Mouse (Mus musculus) neural tube, embryonic 14.5 days (tissue): ENCODE data around the gene Olfr1204. TPM values are rescaled to one million over a fixed set of nuclear protein-coding genes. Genes with fewer than 3 reads are reported as not detected.

Experiments used
- ATAC-seq: fragments of 200-750 bp; cut with Nextera tagmentation; 2 replicates; pipeline ENCODE4 v1.8.0; 2017; ENCODE audit warnings: low read depth, mild to moderate bottlenecking, moderate TSS enrichment, moderate library complexity
- H3K27ac ChIP-seq: fragments of 300-500 bp; sonication (generic); 2 replicates; pipeline ENCODE4 v1.5.1; 2014; ENCODE audit warnings: low read depth, mild to moderate bottlenecking, control low read depth, low read length, moderate library complexity, mixed read lengths
- H3K27me3 ChIP-seq: fragments of 300-500 bp; sonication (generic); 2 replicates; pipeline ENCODE4 v1.6.1; 2014; ENCODE audit warnings: low read length; ENCODE audit not compliant: control insufficient read depth, insufficient read depth
- H3K36me3 ChIP-seq: fragments of 300-500 bp; sonication (generic); 2 replicates; pipeline ENCODE4 v1.6.1; 2014; ENCODE audit warnings: low read length, mixed read lengths; ENCODE audit not compliant: control insufficient read depth, insufficient read depth
- H3K4me1 ChIP-seq: fragments of 300-500 bp; sonication (generic); 2 replicates; pipeline ENCODE4 v1.6.1; 2014; ENCODE audit warnings: low read length; ENCODE audit not compliant: control insufficient read depth, insufficient read depth
- H3K4me2 ChIP-seq: fragments of 300-500 bp; sonication (generic); 2 replicates; pipeline ENCODE4 v1.6.1; 2014; ENCODE audit warnings: mild to moderate bottlenecking, low read depth, low read length, control low read depth
- H3K4me3 ChIP-seq: fragments of 300-500 bp; sonication (generic); 2 replicates; pipeline ENCODE4 v1.5.1; 2014; ENCODE audit warnings: low read depth, low read length, control low read depth, mixed read lengths
- H3K9ac ChIP-seq: fragments of 300-500 bp; sonication (generic); replicated peaks from 2 replicates; pipeline ENCODE4 v1.6.1; 2014; ENCODE audit warnings: low read depth, mild to moderate bottlenecking, control low read depth, low read length, mixed read lengths
- H3K9me3 ChIP-seq: fragments of 300-500 bp; sonication (generic); 2 replicates; pipeline ENCODE4 v1.6.1; 2016; ENCODE audit warnings: low read length; ENCODE audit not compliant: control insufficient read depth
- whole genome bisulfite sequencing: fragments of 180-500 bp; shearing (Covaris S2); extraction: QIAGEN DNeasy Blood & Tissue Kit; methylation state at CpG from one replicate; pipeline ENCODE4 v1.1.7; 2014; 5-methylcytosine and 5-hydroxymethylcytosine counted together
- polyA plus RNA-seq: library from polyadenylated mRNA; unstranded; fragments of >200 nt; fragmentation: Nextera tagmentation; extraction: Ambion mirVana; gene quantifications from 2 replicates; pipeline ENCODE4 v1.2.1, GENCODE M21; 2014

Olfr1204 gene
- not detected in 2 replicates for polyA plus RNA-seq

DNA sequence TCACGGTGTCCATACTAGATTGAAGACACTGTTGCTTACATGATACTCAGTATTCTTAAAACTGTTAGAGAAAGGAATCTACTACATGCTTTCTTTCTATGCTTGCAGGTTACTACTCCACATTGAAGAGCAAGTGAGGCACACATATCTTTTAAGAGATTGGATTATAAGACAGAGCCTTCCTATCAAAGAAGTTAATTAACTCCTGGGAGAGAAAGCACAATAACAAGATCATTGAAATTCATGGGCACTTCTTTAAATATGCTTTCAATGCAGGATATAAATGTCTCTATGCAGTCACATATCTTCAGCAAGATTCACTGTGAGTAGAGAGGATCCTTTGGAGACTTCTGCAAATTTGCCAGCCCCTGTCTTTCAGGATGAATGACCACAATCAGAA lies at the start of gene Olfr1204:
Gene Olfr1204, plus strand, starts transcription at position 301 of the 400 bp plus-strand sequence.
- Histone ChIP-seq H3K4me1 (no peaks in the 10 kb centered on the region), H3K4me2 (no peak within 1 kb of the TSS), H3K9me3 (no peaks in the 10 kb centered on the region), H3K4me3 (no peak within 1 kb of the TSS), H3K27ac (no peak within 1 kb of the TSS), H3K36me3 (no peaks in the 10 kb centered on the region), H3K27me3 (no peaks in the 10 kb centered on the region), H3K9ac (no peak within 1 kb of the TSS)
- 82% methylated on average over 1 of the region's 1 CpGs for WGBS
- ATAC-seq = no peak

DNA sequence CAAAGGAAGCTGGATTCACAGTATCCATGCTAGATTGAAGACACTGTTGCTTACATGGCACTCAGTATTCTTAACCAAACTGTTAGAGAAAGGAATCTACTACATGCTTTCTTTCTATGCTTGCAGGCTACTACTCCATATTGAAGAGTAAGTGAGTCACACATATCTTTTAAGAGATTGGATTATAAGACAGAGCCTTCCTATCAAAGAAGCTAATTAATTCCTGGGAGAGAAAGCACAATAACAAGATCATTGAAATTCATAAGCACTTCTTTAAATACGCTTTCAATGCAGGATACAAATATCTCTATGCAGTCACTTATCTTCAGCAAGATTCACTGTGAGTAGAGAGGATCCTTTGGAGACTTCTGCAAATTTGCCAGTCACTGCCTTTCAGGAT lies 34.9 kb upstream of the Olfr1204 start, which contains the start of gene Olfr1202:
Gene Olfr1202, plus strand, starts transcription at position 301 of the 400 bp plus-strand sequence.
- no peaks in the 10 kb centered on the region for H3K36me3 ChIP-seq
- WGBS = 93% methylated on average over 1 of the region's 1 CpGs
- ATAC-seq = no peak
- no peak within 1 kb of the TSS for H3K4me3 ChIP-seq
- H3K9ac ChIP-seq = no peak within 1 kb of the TSS
- no peak within 1 kb of the TSS for H3K27ac ChIP-seq
- no peak within 1 kb of the TSS for H3K4me2 ChIP-seq
- no peaks in the 10 kb centered on the region for H3K4me1 ChIP-seq
- H3K9me3 ChIP-seq = no peaks in the 10 kb centered on the region
- H3K27me3 ChIP-seq = no peaks in the 10 kb centered on the region

DNA sequence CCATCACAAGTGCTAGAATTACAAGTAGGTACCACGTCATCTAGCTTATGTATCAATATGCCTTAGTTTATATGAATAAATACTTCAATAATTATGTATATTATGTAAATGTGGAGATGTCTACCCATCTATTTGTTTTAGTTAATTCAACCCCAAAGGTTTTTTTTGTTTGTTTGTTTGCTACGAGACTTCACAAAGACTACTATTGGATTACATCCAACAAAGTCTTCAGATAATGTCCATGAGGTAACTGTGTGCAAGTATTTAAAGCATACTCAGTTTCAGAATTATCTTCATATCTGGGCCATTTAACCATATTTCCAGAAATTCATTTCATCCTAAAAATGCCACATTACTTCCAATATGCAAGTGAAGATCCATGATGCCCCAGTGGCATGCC lies 19.7 kb upstream of the Olfr1204 start, which contains the start of gene Olfr1205:
Gene Olfr1205, plus strand, starts transcription at position 301 of the 400 bp plus-strand sequence.
- H3K9me3 ChIP-seq = no peaks in the 10 kb centered on the region
- no peak within 1 kb of the TSS for H3K9ac ChIP-seq
- H3K27me3 ChIP-seq = no peaks in the 10 kb centered on the region
- no peak within 1 kb of the TSS for H3K4me2 ChIP-seq
- no peak for ATAC-seq
- no peak within 1 kb of the TSS for H3K4me3 ChIP-seq
- no peaks in the 10 kb centered on the region for H3K36me3 ChIP-seq
- no peaks in the 10 kb centered on the region for H3K4me1 ChIP-seq
- H3K27ac ChIP-seq = no peak within 1 kb of the TSS
- 90% methylated on average over 2 of the region's 2 CpGs for WGBS

DNA sequence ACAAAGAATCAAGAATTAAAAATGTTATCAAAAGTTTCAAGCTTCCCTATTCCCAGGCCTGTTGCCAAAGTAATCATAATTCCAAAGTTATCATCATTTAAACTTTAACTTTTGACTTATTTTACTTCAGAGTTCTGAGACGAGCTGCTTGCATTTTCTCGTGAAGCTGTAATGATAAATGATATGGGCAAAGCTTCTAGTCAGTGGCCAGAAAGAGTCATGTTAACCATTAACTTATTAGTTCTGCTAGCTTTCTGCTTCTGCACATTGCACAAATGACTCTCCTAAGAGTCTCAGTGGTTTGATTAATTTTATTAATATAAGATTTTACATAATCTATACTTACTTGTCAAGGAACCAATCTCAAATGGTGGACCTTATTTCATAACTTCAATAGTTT lies 10.6 kb upstream of the Olfr1204 start:
- no peak overlapping the region for H3K4me3 ChIP-seq
- no peak for ATAC-seq
- H3K27me3 ChIP-seq = no peaks in the 10 kb centered on the region
- 90% methylated on average over 2 of the region's 2 CpGs for WGBS
- no peaks in the 10 kb centered on the region for H3K9me3 ChIP-seq
- H3K4me1 ChIP-seq = no peaks in the 10 kb centered on the region
- H3K27ac ChIP-seq = no peak overlapping the region
- H3K9ac ChIP-seq = no peak overlapping the region
- no peak overlapping the region for H3K4me2 ChIP-seq
- H3K36me3 ChIP-seq = no peaks in the 10 kb centered on the region

DNA sequence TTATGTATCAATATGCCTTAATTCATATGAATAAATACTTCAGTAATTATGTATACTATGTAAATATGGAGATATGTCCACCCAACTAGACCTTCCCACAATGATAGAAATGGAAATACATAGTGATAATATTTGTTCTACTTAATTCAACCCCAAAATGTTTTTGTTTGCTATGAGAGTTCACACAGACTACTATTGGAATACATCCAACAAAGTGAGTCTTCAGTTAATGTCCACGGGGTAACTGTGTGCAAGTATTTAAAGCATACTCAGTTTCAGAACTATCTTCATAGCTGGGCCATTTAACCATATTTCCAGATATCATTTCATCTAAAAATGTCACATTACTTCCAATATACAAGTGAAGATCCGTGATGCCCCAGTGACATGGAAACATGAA lies 13.8 kb downstream of the Olfr1204 start, which contains the start of gene Olfr1206:
Gene Olfr1206, plus strand, starts transcription at position 301 of the 400 bp plus-strand sequence.
- Histone ChIP-seq H3K36me3 (no peaks in the 10 kb centered on the region), H3K27ac (no peak within 1 kb of the TSS), H3K9ac (no peak within 1 kb of the TSS), H3K27me3 (no peaks in the 10 kb centered on the region), H3K4me1 (no peaks in the 10 kb centered on the region), H3K4me2 (no peak within 1 kb of the TSS), H3K4me3 (no peak within 1 kb of the TSS), H3K9me3 (no peaks in the 10 kb centered on the region)
- no peak for ATAC-seq
- 87% methylated on average over 2 of the region's 2 CpGs for WGBS

DNA sequence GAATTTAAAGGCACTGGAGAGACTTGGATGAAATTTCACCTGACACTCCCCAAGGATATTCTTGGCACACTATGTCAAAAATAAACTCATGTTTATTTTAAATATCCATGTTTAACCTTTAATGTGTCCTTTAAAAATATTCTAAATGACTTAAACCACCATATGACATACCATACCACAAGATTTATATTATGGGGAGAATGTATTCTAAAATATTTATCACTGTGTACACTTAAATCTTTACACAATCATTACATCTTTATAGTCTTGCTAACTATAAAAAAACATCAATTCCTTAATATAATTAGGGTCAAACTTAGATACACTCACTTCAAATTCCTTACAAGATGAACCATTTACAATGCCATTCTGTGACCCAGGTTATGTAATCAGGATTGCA lies 53.1 kb downstream of the Olfr1204 start, which contains the start of gene Olfr1208:
Gene Olfr1208, minus strand, starts transcription at position 101 of the 400 bp plus-strand sequence.
- ATAC-seq = no peak
- H3K4me3 ChIP-seq = no peak within 1 kb of the TSS
- H3K36me3 ChIP-seq = no peaks in the 10 kb centered on the region
- no peaks in the 10 kb centered on the region for H3K4me1 ChIP-seq
- H3K27ac ChIP-seq = no peak within 1 kb of the TSS
- no peaks in the 10 kb centered on the region for H3K9me3 ChIP-seq
- H3K9ac ChIP-seq = no peak within 1 kb of the TSS
- no peak within 1 kb of the TSS for H3K4me2 ChIP-seq
- no peaks in the 10 kb centered on the region for H3K27me3 ChIP-seq

Other genes with a start within 250 kb of the Olfr1204 start
- not detected in 2 replicates for gene Olfr1191-ps1, start 208.8 kb upstream of the Olfr1204 start, polyA plus RNA-seq
- not detected in 2 replicates for gene Olfr1192-ps1, start 200.8 kb upstream of the Olfr1204 start, polyA plus RNA-seq
- not detected in 2 replicates for gene Olfr1193, start 173.7 kb upstream of the Olfr1204 start, polyA plus RNA-seq
- not detected in 2 replicates for gene Olfr1195, start 160.1 kb upstream of the Olfr1204 start, polyA plus RNA-seq
- not detected in 2 replicates for gene Olfr1196, start 144.7 kb upstream of the Olfr1204 start, polyA plus RNA-seq
- gene Olfr1197, start 116.9 kb upstream of the Olfr1204 start, polyA plus RNA-seq = not detected in 2 replicates
- not detected in 2 replicates for gene Olfr1198, start 97.9 kb upstream of the Olfr1204 start, polyA plus RNA-seq
- gene Olfr1199, start 88.8 kb upstream of the Olfr1204 start, polyA plus RNA-seq = not detected in 2 replicates
- gene Olfr1200, start 78.8 kb upstream of the Olfr1204 start, polyA plus RNA-seq = not detected in 2 replicates
- not detected in 2 replicates for gene Olfr1201, start 56.3 kb upstream of the Olfr1204 start, polyA plus RNA-seq
- gene Olfr1202, start 34.8 kb upstream of the Olfr1204 start, polyA plus RNA-seq = 0.05 TPM in 1 of 2 replicates, not detected in the other
- not detected in 2 replicates for gene Olfr1205, start 19.6 kb upstream of the Olfr1204 start, polyA plus RNA-seq
- gene Olfr1206, start 13.9 kb downstream of the Olfr1204 start, polyA plus RNA-seq = not detected in 2 replicates
- gene Olfr1208, start 53.0 kb downstream of the Olfr1204 start, polyA plus RNA-seq = not detected in 2 replicates
- gene Olfr1209, start 65.9 kb downstream of the Olfr1204 start, polyA plus RNA-seq = not detected in 2 replicates
- not detected in 2 replicates for gene Olfr1211, start 88.8 kb downstream of the Olfr1204 start, polyA plus RNA-seq
- gene Olfr1212, start 104.7 kb downstream of the Olfr1204 start, polyA plus RNA-seq = not detected in 2 replicates
- gene Gm13762, start 131.0 kb downstream of the Olfr1204 start, polyA plus RNA-seq = not detected in 2 replicates
- gene Olfr1214, start 143.4 kb downstream of the Olfr1204 start, polyA plus RNA-seq = not detected in 2 replicates
- not detected in 2 replicates for gene Olfr1215, start 157.7 kb downstream of the Olfr1204 start, polyA plus RNA-seq
- not detected in 2 replicates for gene Olfr1216, start 169.0 kb downstream of the Olfr1204 start, polyA plus RNA-seq
- not detected in 2 replicates for gene Olfr1217, start 182.8 kb downstream of the Olfr1204 start, polyA plus RNA-seq
- not detected in 2 replicates for gene Olfr1218, start 211.9 kb downstream of the Olfr1204 start, polyA plus RNA-seq
- gene Olfr1219, start 234.2 kb downstream of the Olfr1204 start, polyA plus RNA-seq = not detected in 2 replicates